Mouse (Mus musculus): ENCODE measurements at regions not wholly inside any gene's neighbourhood (a gene's known extent, or its start where the extent isn't known, plus 50 kb on each side); places are given as distances from the start of the nearest gene placed in this dataset.
A peak's percentile ranks its signal among the peaks of the same experiment; 100 is the strongest.
"Not testable (repeated sequence)": the region's sequence is repeated elsewhere in the genome, so short reads cannot be mapped to it uniquely, and the experiment has no call there.

- Histone ChIP-seq H3K4me2 (ENCODE audit: low read depth, low read length) (no peak overlapping the region), H3K36me3 (ENCODE audit: control insufficient read depth, insufficient read depth, low read length) (no peaks in the 10 kb centered on the region), H3K27me3 (ENCODE audit: control insufficient read depth, insufficient read depth, low read length) (no peaks in the 10 kb centered on the region), H3K9me3 (replicated peaks; ENCODE audit: control insufficient read depth, low read length) (no peaks in the 10 kb centered on the region), H3K4me3 (replicated peaks; ENCODE audit: low read length) (no peak overlapping the region), H3K4me1 (ENCODE audit: control insufficient read depth, insufficient read depth, low read length) (no peaks in the 10 kb centered on the region), H3K27ac (ENCODE audit: low read length) (no peak overlapping the region), H3K9ac (ENCODE audit: low read length) (no peak overlapping the region)
- ATAC-seq (ENCODE audit: insufficient read depth, low FRiP score) = no peak
- WGBS = 57% methylated on average over 4 of the region's 4 CpGs
These were observed 52.6 kb upstream of the Slc28a3 start for GRCm38 (mm10) chr13:58663316-58663715.

- no peaks in the 10 kb centered on the region for H3K27me3 ChIP-seq (ENCODE audit: control insufficient read depth, insufficient read depth, low read length)
- H3K4me2 ChIP-seq (ENCODE audit: low read depth, low read length) = peak overlapping the region; percentile 34
- no peak overlapping the region for H3K27ac ChIP-seq (ENCODE audit: low read length)
- no peaks in the 10 kb centered on the region for H3K36me3 ChIP-seq (ENCODE audit: control insufficient read depth, insufficient read depth, low read length)
- H3K9me3 ChIP-seq (replicated peaks; ENCODE audit: control insufficient read depth, low read length) = no peaks in the 10 kb centered on the region
- H3K4me3 ChIP-seq (replicated peaks; ENCODE audit: low read length) = no peak overlapping the region
- no peak overlapping the region for H3K9ac ChIP-seq (ENCODE audit: low read length)
- no peaks in the 10 kb centered on the region for H3K4me1 ChIP-seq (ENCODE audit: control insufficient read depth, insufficient read depth, low read length)
- WGBS = 45% methylated on average over 21 of the region's 21 CpGs
- ATAC-seq (ENCODE audit: insufficient read depth, low FRiP score) = no peak
These were observed 58.0 kb upstream of the Slc28a3 start for GRCm38 (mm10) chr13:58668664-58669063.

GRCm38 (mm10) chr13:58670206-58670605, 59.5 kb upstream of the Slc28a3 start:
- Histone ChIP-seq H3K36me3 (ENCODE audit: control insufficient read depth, insufficient read depth, low read length) (no peaks in the 10 kb centered on the region), H3K27ac (ENCODE audit: low read length) (no peak overlapping the region), H3K4me1 (ENCODE audit: control insufficient read depth, insufficient read depth, low read length) (no peaks in the 10 kb centered on the region), H3K9ac (ENCODE audit: low read length) (no peak overlapping the region), H3K9me3 (replicated peaks; ENCODE audit: control insufficient read depth, low read length) (no peaks in the 10 kb centered on the region), H3K27me3 (ENCODE audit: control insufficient read depth, insufficient read depth, low read length) (no peaks in the 10 kb centered on the region), H3K4me2 (ENCODE audit: low read depth, low read length) (no peak overlapping the region), H3K4me3 (replicated peaks; ENCODE audit: low read length) (no peak overlapping the region)
- ATAC-seq (ENCODE audit: insufficient read depth, low FRiP score) = no peak
- WGBS = 46% methylated on average over 9 of the region's 9 CpGs

- not testable (repeated sequence) for H3K27ac ChIP-seq (ENCODE audit: low read length); H3K4me3 ChIP-seq (replicated peaks; ENCODE audit: low read length); ATAC-seq (ENCODE audit: insufficient read depth, low FRiP score); H3K27me3 ChIP-seq (ENCODE audit: control insufficient read depth, insufficient read depth, low read length); H3K36me3 ChIP-seq (ENCODE audit: control insufficient read depth, insufficient read depth, low read length); H3K9ac ChIP-seq (ENCODE audit: low read length); H3K4me2 ChIP-seq (ENCODE audit: low read depth, low read length); H3K9me3 ChIP-seq (replicated peaks; ENCODE audit: control insufficient read depth, low read length); H3K4me1 ChIP-seq (ENCODE audit: control insufficient read depth, insufficient read depth, low read length)
- 79% methylated on average over 1 of the region's 1 CpGs for WGBS
These were observed 64.9 kb upstream of the Slc28a3 start for GRCm38 (mm10) chr13:58675611-58676010.

- Histone ChIP-seq H3K27ac (ENCODE audit: low read length) (no peak overlapping the region), H3K4me1 (ENCODE audit: control insufficient read depth, insufficient read depth, low read length) (no peaks in the 10 kb centered on the region), H3K4me2 (ENCODE audit: low read depth, low read length) (no peak overlapping the region), H3K36me3 (ENCODE audit: control insufficient read depth, insufficient read depth, low read length) (no peaks in the 10 kb centered on the region), H3K9ac (ENCODE audit: low read length) (no peak overlapping the region), H3K4me3 (replicated peaks; ENCODE audit: low read length) (no peak overlapping the region), H3K27me3 (ENCODE audit: control insufficient read depth, insufficient read depth, low read length) (no peaks in the 10 kb centered on the region), H3K9me3 (replicated peaks; ENCODE audit: control insufficient read depth, low read length) (no peaks in the 10 kb centered on the region)
- no peak for ATAC-seq (ENCODE audit: insufficient read depth, low FRiP score)
- 77% methylated on average over 7 of the region's 7 CpGs for WGBS
These were observed 66.8 kb upstream of the Slc28a3 start for GRCm38 (mm10) chr13:58677521-58677920.

GRCm38 (mm10) chr13:58679663-58680062, 69.0 kb upstream of the Slc28a3 start:
- H3K9ac ChIP-seq (ENCODE audit: low read length) = no peak overlapping the region
- H3K27me3 ChIP-seq (ENCODE audit: control insufficient read depth, insufficient read depth, low read length) = no peaks in the 10 kb centered on the region
- no peak for ATAC-seq (ENCODE audit: insufficient read depth, low FRiP score)
- no peaks in the 10 kb centered on the region for H3K4me1 ChIP-seq (ENCODE audit: control insufficient read depth, insufficient read depth, low read length)
- no peak overlapping the region for H3K4me2 ChIP-seq (ENCODE audit: low read depth, low read length)
- H3K27ac ChIP-seq (ENCODE audit: low read length) = no peak overlapping the region
- no peaks in the 10 kb centered on the region for H3K36me3 ChIP-seq (ENCODE audit: control insufficient read depth, insufficient read depth, low read length)
- H3K4me3 ChIP-seq (replicated peaks; ENCODE audit: low read length) = no peak overlapping the region
- WGBS = 76% methylated on average over 6 of the region's 6 CpGs
- no peaks in the 10 kb centered on the region for H3K9me3 ChIP-seq (replicated peaks; ENCODE audit: control insufficient read depth, low read length)

GRCm38 (mm10) chr13:58686822-58687221, 76.1 kb upstream of the Slc28a3 start:
- ATAC-seq (ENCODE audit: insufficient read depth, low FRiP score) = no peak
- H3K27me3 ChIP-seq (ENCODE audit: control insufficient read depth, insufficient read depth, low read length) = no peaks in the 10 kb centered on the region
- no peak overlapping the region for H3K27ac ChIP-seq (ENCODE audit: low read length)
- H3K36me3 ChIP-seq (ENCODE audit: control insufficient read depth, insufficient read depth, low read length) = no peaks in the 10 kb centered on the region
- H3K4me1 ChIP-seq (ENCODE audit: control insufficient read depth, insufficient read depth, low read length) = no peaks in the 10 kb centered on the region
- no peaks in the 10 kb centered on the region for H3K9me3 ChIP-seq (replicated peaks; ENCODE audit: control insufficient read depth, low read length)
- no peak overlapping the region for H3K4me3 ChIP-seq (replicated peaks; ENCODE audit: low read length)
- no peak overlapping the region for H3K4me2 ChIP-seq (ENCODE audit: low read depth, low read length)
- WGBS = 53% methylated on average over 5 of the region's 5 CpGs
- H3K9ac ChIP-seq (ENCODE audit: low read length) = no peak overlapping the region

- Histone ChIP-seq H3K9me3 (replicated peaks; ENCODE audit: control insufficient read depth, low read length) (no peaks in the 10 kb centered on the region), H3K4me2 (ENCODE audit: low read depth, low read length) (no peak overlapping the region), H3K9ac (ENCODE audit: low read length) (no peak overlapping the region), H3K4me3 (replicated peaks; ENCODE audit: low read length) (no peak overlapping the region), H3K4me1 (ENCODE audit: control insufficient read depth, insufficient read depth, low read length) (no peaks in the 10 kb centered on the region), H3K27ac (ENCODE audit: low read length) (no peak overlapping the region), H3K36me3 (ENCODE audit: control insufficient read depth, insufficient read depth, low read length) (no peaks in the 10 kb centered on the region), H3K27me3 (ENCODE audit: control insufficient read depth, insufficient read depth, low read length) (no peaks in the 10 kb centered on the region)
- ATAC-seq (ENCODE audit: insufficient read depth, low FRiP score) = no peak
- WGBS = 73% methylated on average over 2 of the region's 2 CpGs
These were observed 76.9 kb upstream of the Slc28a3 start for GRCm38 (mm10) chr13:58687609-58688008.

- ATAC-seq (ENCODE audit: insufficient read depth, low FRiP score) = no peak
- Histone ChIP-seq H3K4me1 (ENCODE audit: control insufficient read depth, insufficient read depth, low read length) (no peaks in the 10 kb centered on the region), H3K27me3 (ENCODE audit: control insufficient read depth, insufficient read depth, low read length) (no peaks in the 10 kb centered on the region), H3K4me2 (ENCODE audit: low read depth, low read length) (no peak overlapping the region), H3K9me3 (replicated peaks; ENCODE audit: control insufficient read depth, low read length) (no peaks in the 10 kb centered on the region), H3K27ac (ENCODE audit: low read length) (no peak overlapping the region), H3K4me3 (replicated peaks; ENCODE audit: low read length) (no peak overlapping the region), H3K36me3 (ENCODE audit: control insufficient read depth, insufficient read depth, low read length) (no peaks in the 10 kb centered on the region), H3K9ac (ENCODE audit: low read length) (no peak overlapping the region)
- 36% methylated on average over 2 of the region's 2 CpGs for WGBS
These were observed 77.6 kb upstream of the Slc28a3 start for GRCm38 (mm10) chr13:58688249-58688648.

GRCm38 (mm10) chr13:58694703-58695102, 84.0 kb upstream of the Slc28a3 start:
- Histone ChIP-seq H3K4me2 (ENCODE audit: low read depth, low read length) (no peak overlapping the region), H3K36me3 (ENCODE audit: control insufficient read depth, insufficient read depth, low read length) (no peaks in the 10 kb centered on the region), H3K4me3 (replicated peaks; ENCODE audit: low read length) (no peak overlapping the region), H3K9ac (ENCODE audit: low read length) (no peak overlapping the region), H3K27ac (ENCODE audit: low read length) (no peak overlapping the region), H3K9me3 (replicated peaks; ENCODE audit: control insufficient read depth, low read length) (no peaks in the 10 kb centered on the region), H3K4me1 (ENCODE audit: control insufficient read depth, insufficient read depth, low read length) (no peaks in the 10 kb centered on the region), H3K27me3 (ENCODE audit: control insufficient read depth, insufficient read depth, low read length) (no peaks in the 10 kb centered on the region)
- WGBS = 31% methylated on average over 6 of the region's 6 CpGs
- ATAC-seq (ENCODE audit: insufficient read depth, low FRiP score) = no peak

Data from stomach, embryonic 16.5 days (tissue).